Mouse (Mus musculus) thymus, postnatal 4 days (tissue): ENCODE results near the gene Actr3b.
"Not testable (repeated sequence)": the region's sequence is repeated elsewhere in the genome, so short reads cannot be mapped to it uniquely, and the experiment has no call there.

Source experiments
- DNase-seq: peaks from one replicate; pipeline ENCODE4 v3.0.0; 2021

Gene Actr3b

DNA sequence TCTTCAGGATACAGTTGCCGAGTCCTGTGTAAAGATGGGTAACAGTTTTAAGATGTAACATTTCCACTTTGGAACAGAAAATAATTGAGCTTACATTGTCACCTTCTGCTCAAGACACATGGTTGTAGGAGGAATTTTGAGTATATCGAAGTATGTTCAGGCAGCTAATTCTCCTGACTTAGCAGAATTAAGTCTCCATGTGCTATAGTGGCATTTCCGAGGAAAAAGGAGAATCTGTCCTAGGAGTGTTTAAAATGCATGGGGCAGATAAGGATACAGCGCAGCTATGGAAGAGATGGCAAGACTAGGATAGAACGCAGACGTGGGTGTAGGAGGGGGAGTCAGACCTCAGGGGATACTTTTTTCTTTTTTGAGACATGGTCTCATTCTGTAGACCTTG lies 31.8 kb downstream of the Actr3b start:
- no peak for DNase-seq

- DNase-seq, result no peak
These were observed 38.0 kb downstream of the Actr3b start for GRCm38 (mm10) chr5:25797776-25798175.

GRCm38 (mm10) chr5:25800929-25801328 lies 41.1 kb downstream of the Actr3b start:
- DNase-seq, result no peak

GRCm38 (mm10) chr5:25801744-25802143 lies 41.9 kb downstream of the Actr3b start:
- DNase-seq, result no peak

DNA sequence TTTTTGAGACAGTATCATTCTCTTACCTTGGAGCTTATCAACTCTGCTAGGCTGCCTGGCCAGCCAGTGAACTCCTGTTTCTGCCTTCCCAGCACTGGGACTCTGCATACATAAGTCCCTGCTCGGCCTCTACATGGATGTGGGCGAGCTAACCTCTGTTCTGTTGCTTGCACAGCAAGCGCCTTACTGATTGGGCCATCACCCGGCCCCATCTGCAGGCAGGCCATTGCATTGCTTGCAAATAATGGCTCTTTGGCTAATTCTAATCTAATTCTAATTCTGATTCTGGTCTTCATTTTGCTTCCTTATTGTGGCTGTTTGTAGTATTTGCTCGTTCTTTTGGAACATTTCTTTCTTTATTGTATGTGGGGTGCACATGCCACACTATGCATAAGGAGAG lies 44.8 kb downstream of the Actr3b start:
- no peak for DNase-seq

GRCm38 (mm10) chr5:25812922-25813321 lies 53.1 kb downstream of the Actr3b start:
- DNase-seq, result no peak

DNA sequence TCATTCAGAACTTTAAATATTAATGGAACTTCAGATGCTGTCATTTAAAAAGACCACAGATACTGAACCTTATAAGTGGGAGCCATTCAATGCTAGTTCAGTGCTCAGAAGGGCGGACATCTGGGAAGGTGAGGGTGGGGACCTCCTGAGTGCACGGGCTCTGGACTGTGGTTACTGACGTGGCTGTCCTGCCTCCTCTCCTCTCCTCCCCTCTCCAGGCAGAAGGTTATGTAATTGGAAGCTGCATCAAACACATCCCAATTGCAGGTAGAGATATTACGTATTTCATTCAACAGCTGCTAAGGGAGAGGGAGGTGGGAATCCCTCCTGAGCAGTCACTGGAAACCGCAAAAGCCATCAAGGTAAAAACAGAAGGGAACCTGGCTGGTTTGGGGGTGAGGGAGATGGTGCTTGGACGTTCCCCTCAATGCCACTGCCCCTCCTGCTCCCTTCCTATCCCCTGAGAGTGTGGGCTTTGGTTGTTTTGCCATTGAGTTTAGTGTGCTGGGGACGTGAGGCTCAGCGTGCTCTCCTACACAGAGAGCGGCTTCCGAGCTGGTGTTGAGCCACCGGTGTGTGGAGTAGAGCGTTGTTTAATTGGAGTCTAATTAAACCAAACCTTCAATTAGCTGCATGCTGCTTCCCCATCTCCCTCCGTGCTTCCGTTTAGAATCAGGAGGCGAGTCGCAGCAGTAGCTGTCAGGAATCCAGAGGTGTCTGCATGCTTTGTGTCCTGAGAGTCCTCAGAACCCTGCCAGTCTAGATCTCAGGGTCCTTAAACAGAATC lies 69.7 kb downstream of the Actr3b start:
- no peak for DNase-seq

- DNase-seq, result no peak
These were observed 71.0 kb downstream of the Actr3b start for GRCm38 (mm10) chr5:25830802-25831201.

GRCm38 (mm10) chr5:25831624-25832023 lies 71.8 kb downstream of the Actr3b start:
- peak; percentile 60 for DNase-seq

- peak; percentile 70 for DNase-seq
These were observed 79.6 kb downstream of the Actr3b start for GRCm38 (mm10) chr5:25839400-25839799.

GRCm38 (mm10) chr5:25846558-25846957 lies 86.8 kb downstream of the Actr3b start:
- no peak for DNase-seq

DNA sequence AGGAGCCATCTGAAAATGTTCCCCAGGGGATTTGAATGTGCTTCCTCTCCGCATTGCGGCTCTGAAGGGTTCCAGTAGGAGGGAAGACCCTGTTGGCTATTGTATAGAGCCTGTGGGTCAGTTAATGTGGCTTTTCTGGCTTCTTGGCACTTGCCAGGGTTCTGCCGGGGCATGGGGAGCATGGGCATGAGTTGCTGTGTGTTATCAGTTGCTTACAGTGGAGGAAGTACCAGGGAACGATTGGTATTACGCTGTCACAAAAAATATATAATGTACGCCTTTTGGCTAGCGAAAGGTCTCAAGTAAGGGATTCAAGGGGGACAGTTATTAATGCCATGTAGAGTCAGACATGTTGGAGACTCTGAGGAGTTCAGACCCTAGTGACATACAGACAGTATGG lies 87.4 kb downstream of the Actr3b start:
- DNase-seq, result no peak

- peak; percentile 68 for DNase-seq
These were observed 88.3 kb downstream of the Actr3b start for GRCm38 (mm10) chr5:25848058-25848457.

DNA sequence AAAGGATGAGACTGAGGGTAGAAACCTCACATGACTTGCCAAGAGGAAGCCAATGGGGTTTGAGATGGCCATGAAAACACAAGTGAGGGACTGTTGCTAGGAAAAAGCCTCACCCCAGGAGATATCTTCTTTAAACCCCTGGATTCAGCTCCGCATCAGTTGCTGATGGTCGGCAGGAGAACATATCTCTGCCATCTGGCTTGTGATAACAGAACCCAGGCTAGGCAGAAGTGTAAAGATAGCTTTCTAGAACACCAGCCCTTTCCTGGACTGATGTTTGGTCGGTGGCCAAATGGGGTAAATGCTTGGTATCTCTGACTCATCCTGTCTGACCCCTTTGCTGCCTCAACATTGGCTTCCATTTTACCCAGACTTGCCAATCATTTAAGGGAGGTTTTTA lies 106.4 kb downstream of the Actr3b start:
- no peak for DNase-seq

DNA sequence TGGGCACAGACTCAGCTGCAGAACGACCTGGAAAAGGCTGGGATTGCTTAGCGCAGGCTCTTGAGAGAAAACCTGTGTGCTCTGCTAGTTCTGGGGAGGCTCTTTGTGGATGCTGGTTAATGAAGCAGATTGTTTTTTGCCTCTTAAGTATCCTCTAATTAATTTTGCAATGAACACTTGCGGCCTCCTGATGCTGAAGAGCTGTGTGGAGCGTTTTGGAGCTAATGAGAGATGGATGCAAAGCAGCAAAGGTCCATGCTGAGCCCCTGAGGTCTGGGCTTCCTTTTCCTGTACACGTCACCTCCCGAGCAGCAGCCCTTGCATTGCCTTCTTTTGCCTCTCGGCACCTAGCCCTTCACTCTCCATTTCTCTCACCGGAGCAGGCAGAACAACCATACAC lies 110.1 kb downstream of the Actr3b start:
- DNase-seq, result no peak

DNA sequence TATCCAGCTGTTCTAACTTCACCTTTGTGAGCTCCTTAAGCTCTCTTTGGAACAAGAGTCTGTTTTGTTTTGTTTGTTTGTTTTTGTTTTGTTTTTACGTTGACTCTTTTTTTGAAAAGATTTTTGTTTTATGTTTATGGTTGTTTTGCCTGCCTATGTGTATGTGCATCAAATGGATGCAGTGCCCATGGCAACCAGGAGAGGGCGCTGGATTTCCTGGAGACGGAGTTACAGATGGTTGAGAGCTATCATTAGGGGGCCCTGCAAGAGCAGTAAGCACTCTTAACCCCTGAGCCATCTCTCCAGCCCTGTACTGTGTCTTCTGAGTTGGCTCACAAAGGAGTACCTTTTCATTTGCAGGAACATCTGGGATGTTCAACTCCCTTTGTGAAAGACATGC lies 110.8 kb downstream of the Actr3b start:
- DNase-seq, result no peak

GRCm38 (mm10) chr5:25871342-25872023 lies 111.7 kb downstream of the Actr3b start:
- no peak for DNase-seq

GRCm38 (mm10) chr5:25873046-25873445 lies 113.2 kb downstream of the Actr3b start:
- peak; percentile 15 for DNase-seq

DNA sequence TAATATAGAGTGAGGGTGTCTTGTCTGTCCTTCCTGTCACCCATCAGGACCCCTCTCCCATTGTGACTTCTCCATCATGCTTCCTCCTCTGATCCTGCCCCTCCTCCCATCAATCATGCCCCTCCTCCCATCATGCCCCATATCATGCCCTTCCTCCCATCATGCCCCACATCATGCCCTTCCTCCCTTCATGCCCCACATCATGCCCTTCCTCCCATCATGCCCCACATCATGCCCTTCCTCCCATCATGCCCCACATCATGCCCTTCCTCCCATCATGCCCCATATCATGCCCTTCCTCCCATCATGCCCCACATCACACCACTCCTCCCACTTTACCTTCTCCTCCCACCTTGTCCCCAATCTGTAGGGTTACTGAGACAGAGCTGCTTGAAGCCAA lies 116.1 kb downstream of the Actr3b start:
- not testable (repeated sequence) for DNase-seq

DNA sequence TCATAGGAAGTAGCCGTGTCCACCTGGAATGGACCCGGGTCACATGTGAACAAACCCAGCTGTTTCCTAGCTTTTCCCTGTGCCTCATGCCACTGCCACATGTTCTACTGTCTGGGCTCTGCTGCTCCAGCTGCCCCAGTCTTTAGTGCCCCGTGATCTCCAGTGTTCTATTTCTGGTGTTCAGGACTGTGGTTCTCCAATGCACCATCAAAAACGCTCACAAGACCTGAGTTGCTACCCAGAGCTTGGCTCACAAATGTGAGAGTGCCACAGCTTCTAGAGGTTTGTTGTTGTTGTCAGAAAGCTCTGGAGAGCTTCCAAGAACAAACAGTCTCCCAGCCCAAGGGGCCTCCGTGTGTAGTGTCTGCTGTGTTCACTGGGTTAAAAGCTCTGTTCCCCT lies 117.5 kb downstream of the Actr3b start:
- DNase-seq, result no peak

- no peak for DNase-seq
These were observed 118.2 kb downstream of the Actr3b start for GRCm38 (mm10) chr5:25877996-25878395.

- DNase-seq, result no peak
These were observed 126.9 kb downstream of the Actr3b start for GRCm38 (mm10) chr5:25886708-25887107.

- no peak for DNase-seq
These were observed 130.1 kb downstream of the Actr3b start for GRCm38 (mm10) chr5:25889746-25890382.

DNA sequence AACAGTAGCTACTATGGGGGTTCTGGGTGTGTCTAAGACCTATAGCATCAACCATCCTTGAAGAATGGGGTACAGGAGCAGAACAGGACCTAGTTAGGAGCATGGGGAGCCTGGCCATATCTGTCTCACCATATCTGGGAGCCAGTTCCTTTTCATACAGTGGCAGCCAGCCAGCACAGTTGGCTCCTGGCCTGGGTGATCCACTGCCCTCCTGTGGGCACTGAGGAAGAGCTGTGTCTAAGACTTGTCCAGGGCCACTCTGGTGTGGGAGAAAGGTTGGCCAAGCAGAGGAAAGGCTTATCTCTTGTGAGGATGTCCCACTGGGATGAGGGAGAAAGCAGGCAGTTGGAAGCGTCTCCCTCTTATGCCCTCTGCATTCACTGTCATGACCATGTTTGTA lies 131.5 kb downstream of the Actr3b start:
- DNase-seq, result no peak
